Mouse (Mus musculus) embryonic fibroblast, embryonic 13.5 days (primary cell): Measurements from ENCODE around the gene Prkag3. TPM values are rescaled to one million over a fixed set of nuclear protein-coding genes. Genes with fewer than 3 reads are reported as not detected.

Experiments used
- H3K27ac ChIP-seq: 2 replicates; pipeline ENCODE4 v1.5.1; 2012; ENCODE audit warnings: low read length, control low read depth, inconsistent platforms; ENCODE audit not compliant: insufficient read depth
- H3K4me1 ChIP-seq: 2 replicates; pipeline ENCODE4 v1.6.1; 2011; ENCODE audit warnings: low read length; ENCODE audit not compliant: control insufficient read depth, insufficient read depth
- H3K4me3 ChIP-seq: 2 replicates; pipeline ENCODE4 v1.5.1; 2011; ENCODE audit warnings: mild to moderate bottlenecking, control low read depth, low read length; ENCODE audit not compliant: insufficient read depth
- CTCF ChIP-seq: IDR thresholded peaks from 2 replicates; pipeline ENCODE4 v1.5.1; 2011; ENCODE audit warnings: mild to moderate bottlenecking, control low read depth, low read length, moderate library complexity, borderline replicate concordance; ENCODE audit not compliant: insufficient read depth
- POLR2A ChIP-seq: IDR thresholded peaks from 2 replicates; pipeline ENCODE4 v1.6.1; 2011; ENCODE audit warnings: low read depth, mild to moderate bottlenecking, control low read depth, low read length, moderate library complexity
- polyA plus RNA-seq: library from polyadenylated mRNA; stranded (reverse); fragments of >200 nt; gene quantifications from 2 replicates; pipeline ENCODE4 v1.2.4, GENCODE M21; 2011; ENCODE audit warnings: low read depth; ENCODE audit not compliant: missing spikeins, insufficient read length

The Prkag3 gene
- polyA plus RNA-seq, 1 experiment = 0.26 TPM

DNA sequence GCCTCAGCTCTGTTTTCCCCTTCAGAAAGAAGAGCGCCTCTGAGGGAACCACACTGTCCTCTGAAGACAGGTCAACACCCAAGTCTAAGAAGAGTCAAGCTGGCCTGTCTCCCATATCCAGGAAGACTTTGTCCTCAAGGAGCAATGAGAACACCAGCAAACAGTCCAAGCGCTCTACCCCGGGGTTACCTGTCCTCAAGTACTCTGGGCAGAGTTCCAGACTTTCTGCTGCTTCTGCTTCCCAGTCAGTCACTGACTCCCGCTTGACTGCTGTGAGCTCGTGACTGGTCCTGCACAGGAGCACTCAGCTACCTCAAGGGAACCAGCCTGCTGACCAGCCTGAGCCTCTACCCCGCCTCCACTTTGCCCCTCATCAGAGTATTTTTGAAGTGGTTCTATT, 51.6 kb downstream of the Prkag3 start:
- Histone ChIP-seq H3K4me3 (no peak overlapping the region), H3K27ac (no peak overlapping the region), H3K4me1 (no peaks in the 10 kb centered on the region)
- no peak for TF ChIP-seq POLR2A
- no peak for TF ChIP-seq CTCF

DNA sequence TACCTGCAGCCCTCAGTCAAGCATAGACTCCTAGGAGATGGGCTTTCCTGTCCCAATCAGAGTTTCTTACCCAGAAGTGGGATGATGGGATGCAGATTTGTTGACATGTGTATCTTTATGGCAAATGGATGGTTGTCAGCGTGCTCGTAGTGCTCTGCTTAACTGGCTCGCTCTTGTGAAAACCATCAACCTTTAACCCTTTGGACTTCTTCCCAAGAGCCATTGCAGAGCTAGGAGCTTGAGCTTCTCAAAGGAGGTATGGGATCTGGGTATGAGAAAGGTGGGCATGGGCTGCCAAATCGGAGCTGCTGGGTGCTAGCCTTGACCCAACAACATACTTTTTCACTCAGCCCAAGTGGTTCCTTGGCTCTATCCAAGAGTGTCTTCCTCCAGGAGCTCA, 53.2 kb downstream of the Prkag3 start:
- no peak overlapping the region for H3K4me3 ChIP-seq
- H3K4me1 ChIP-seq = no peaks in the 10 kb centered on the region
- H3K27ac ChIP-seq = no peak overlapping the region
- TF ChIP-seq POLR2A (no peak), CTCF (no peak)

DNA sequence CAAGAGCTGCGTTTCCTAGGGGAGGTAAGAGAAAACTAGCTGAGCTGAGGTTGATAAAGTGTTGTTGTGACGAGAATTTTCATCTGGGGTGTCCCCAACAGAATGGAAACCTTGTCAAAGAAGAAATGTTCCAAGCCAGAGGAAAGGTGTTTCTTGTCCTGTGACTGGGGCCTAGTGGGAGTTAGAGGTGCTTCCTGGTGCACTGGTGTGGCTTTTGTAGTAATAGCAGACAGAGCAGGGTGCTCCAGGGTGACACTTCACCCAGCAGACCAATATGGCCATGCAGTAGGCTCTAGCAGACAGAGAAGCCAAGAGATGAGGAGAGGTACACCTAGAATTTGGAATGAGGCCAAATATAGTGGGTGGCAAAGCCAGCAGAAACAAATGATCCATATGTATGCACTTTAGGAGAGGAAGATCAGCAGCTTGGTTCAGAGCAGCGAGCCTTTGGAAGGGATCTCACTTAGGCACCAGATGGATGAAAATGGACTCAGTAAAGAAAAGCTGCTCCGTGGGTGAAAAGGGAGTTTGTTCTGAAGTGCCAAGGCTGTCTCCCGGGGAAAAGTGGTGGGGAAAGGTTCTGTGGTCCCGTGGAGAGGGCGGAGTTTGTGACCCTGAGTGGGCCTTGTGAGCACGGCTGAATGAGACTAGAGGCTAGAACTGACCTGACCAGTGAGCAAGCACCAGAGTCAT, 55.0 kb downstream of the Prkag3 start:
- no peak overlapping the region for H3K27ac ChIP-seq
- TF ChIP-seq POLR2A (no peak), CTCF (no peak)
- H3K4me1 ChIP-seq = no peaks in the 10 kb centered on the region
- no peak overlapping the region for H3K4me3 ChIP-seq

Other genes starting within 250 kb of the Prkag3 start
- gene Cnot9, start 243.2 kb downstream of the Prkag3 start, polyA plus RNA-seq = 50.7 and 51.9 TPM in 2 replicates
- 0.30 and 1.8 TPM in 2 replicates for gene Plcd4, start 206.3 kb downstream of the Prkag3 start, polyA plus RNA-seq
- 15.8 and 21.0 TPM in 2 replicates for gene Usp37, start 204.9 kb downstream of the Prkag3 start, polyA plus RNA-seq
- gene Zfp142, start 161.0 kb downstream of the Prkag3 start, polyA plus RNA-seq = 12.6 and 15.1 TPM in 2 replicates
- gene Bcs1l, start 160.9 kb downstream of the Prkag3 start, polyA plus RNA-seq = 14.5 and 16.8 TPM in 2 replicates
- gene Rnf25, start 147.8 kb downstream of the Prkag3 start, polyA plus RNA-seq = 50.6 and 56.1 TPM in 2 replicates
- 4.4 and 7.0 TPM in 2 replicates for gene Stk36, start 147.8 kb downstream of the Prkag3 start, polyA plus RNA-seq
- 29.4 and 42.5 TPM in 2 replicates for gene Ttll4, start 87.5 kb downstream of the Prkag3 start, polyA plus RNA-seq
- 0.51 and 2.1 TPM in 2 replicates for gene Cyp27a1, start 35.6 kb downstream of the Prkag3 start, polyA plus RNA-seq
- gene Wnt6, start 22.7 kb upstream of the Prkag3 start, polyA plus RNA-seq = not detected in 2 replicates
- gene Wnt10a, start 42.3 kb upstream of the Prkag3 start, polyA plus RNA-seq = 1.8 and 2.7 TPM in 2 replicates
- not detected in 2 replicates for gene Cdk5r2, start 105.7 kb upstream of the Prkag3 start, polyA plus RNA-seq
- gene Fev, start 136.2 kb upstream of the Prkag3 start, polyA plus RNA-seq = not detected in 2 replicates
- gene Cryba2, start 143.9 kb upstream of the Prkag3 start, polyA plus RNA-seq = not detected in 2 replicates
- not detected in 2 replicates for gene Cfap65, start 186.4 kb upstream of the Prkag3 start, polyA plus RNA-seq
- not detected in 2 replicates for gene Ihh, start 202.5 kb upstream of the Prkag3 start, polyA plus RNA-seq